Mouse (Mus musculus) MEL-GATA-1-ER (cell line): ENCODE data around the gene Ccdc144b.
A peak's percentile ranks its signal among the peaks of the same experiment; 100 is the strongest.

Experiments used
- DNase-seq: peaks from one replicate; pipeline ENCODE4 v3.0.0-alpha.2; 2012; ENCODE audit warnings: low read depth; ENCODE audit errors: extremely low read depth

Ccdc144b gene

GRCm38 (mm10) chr3:36053447-36053846 is at the start of gene Ccdc144b:
Ccdc144b (minus strand) TSS chr3:36053547.
- no peak for DNase-seq

- peak; percentile 41 for DNase-seq
These were observed 42.0 kb upstream of the Ccdc144b start for GRCm38 (mm10) chr3:36095371-36095770.

GRCm38 (mm10) chr3:36087591-36087990 is 34.2 kb upstream of the Ccdc144b start:
- no peak for DNase-seq

GRCm38 (mm10) chr3:36085394-36085793 is 32.0 kb upstream of the Ccdc144b start:
- DNase-seq: no peak

GRCm38 (mm10) chr3:36083381-36083780 is 30.0 kb upstream of the Ccdc144b start:
- no peak for DNase-seq

GRCm38 (mm10) chr3:36082843-36083242 is 29.5 kb upstream of the Ccdc144b start:
- no peak for DNase-seq

- no peak for DNase-seq
These were observed 27.4 kb upstream of the Ccdc144b start for GRCm38 (mm10) chr3:36080741-36081140.

- no peak for DNase-seq
These were observed 26.5 kb upstream of the Ccdc144b start for GRCm38 (mm10) chr3:36079886-36080285.

- DNase-seq: no peak
These were observed 24.0 kb upstream of the Ccdc144b start for GRCm38 (mm10) chr3:36077386-36077785.

GRCm38 (mm10) chr3:36075466-36075865 is 22.1 kb upstream of the Ccdc144b start:
- no peak for DNase-seq

- no peak for DNase-seq
These were observed 20.9 kb upstream of the Ccdc144b start for GRCm38 (mm10) chr3:36074231-36074630.

- no peak for DNase-seq
These were observed 17.7 kb upstream of the Ccdc144b start for GRCm38 (mm10) chr3:36071047-36071446.

- no peak for DNase-seq
These were observed 17.1 kb upstream of the Ccdc144b start for GRCm38 (mm10) chr3:36070436-36070835.

GRCm38 (mm10) chr3:36067731-36068130 is 14.4 kb upstream of the Ccdc144b start:
- DNase-seq: no peak

GRCm38 (mm10) chr3:36065843-36066651 is 12.7 kb upstream of the Ccdc144b start, which contains the start of gene Acad9:
Acad9 (plus strand) TSS chr3:36065979.
- DNase-seq: peak; percentile 90

- DNase-seq: no peak
These were observed 11.8 kb upstream of the Ccdc144b start for GRCm38 (mm10) chr3:36065166-36065565.

GRCm38 (mm10) chr3:36064592-36065061 is 11.3 kb upstream of the Ccdc144b start:
- DNase-seq: no peak

- DNase-seq: peak; percentile 46
These were observed 6.9 kb upstream of the Ccdc144b start for GRCm38 (mm10) chr3:36060096-36060850.

GRCm38 (mm10) chr3:36049106-36049505 is 4.2 kb downstream of the Ccdc144b start:
- DNase-seq: no peak

- DNase-seq: no peak
These were observed 8.3 kb downstream of the Ccdc144b start for GRCm38 (mm10) chr3:36045086-36045485.

- DNase-seq: no peak
These were observed 8.8 kb downstream of the Ccdc144b start for GRCm38 (mm10) chr3:36044520-36044919.
